Mouse (Mus musculus) myocyte (in vitro differentiated cells): ENCODE results near the gene Sphk2. TPM values are rescaled to one million over a fixed set of nuclear protein-coding genes. Genes with fewer than 3 reads are reported as not detected.

Source experiments
- H3K27me3 ChIP-seq: one replicate; pipeline ENCODE4 v1.6.1; 2011; ENCODE audit not compliant: control insufficient read depth, insufficient read depth, insufficient read length
- H3K36me3 ChIP-seq: one replicate; pipeline ENCODE4 v1.6.1; 2011; ENCODE audit not compliant: control insufficient read depth, insufficient read depth
- H3K4me2 ChIP-seq: one replicate; pipeline ENCODE4 v1.6.1; 2011; ENCODE audit warnings: low read depth, control low read depth
- H3K4me3 ChIP-seq: one replicate; pipeline ENCODE4 v1.5.1; 2011; ENCODE audit warnings: mild to moderate bottlenecking, control low read depth, moderate library complexity
- H3K79me2 ChIP-seq: one replicate; pipeline ENCODE4 v1.6.1; 2011; ENCODE audit not compliant: control insufficient read depth, insufficient read depth
- H3ac ChIP-seq: one replicate; pipeline ENCODE4 v1.6.1; 2011; ENCODE audit not compliant: control insufficient read depth, insufficient read length
- CEBPB ChIP-seq: IDR thresholded peaks from 2 replicates; pipeline ENCODE4 v1.6.1; 2011; ENCODE audit warnings: mild to moderate bottlenecking, moderate library complexity; ENCODE audit not compliant: poor library complexity, insufficient read depth, severe bottlenecking
- E2F4 ChIP-seq: IDR thresholded peaks from one replicate; pipeline ENCODE4 v1.6.1; 2011; ENCODE audit warnings: mild to moderate bottlenecking, control low read depth, moderate library complexity; ENCODE audit not compliant: insufficient read depth
- MAX ChIP-seq: IDR thresholded peaks from one replicate; pipeline ENCODE4 v1.6.1; 2011; ENCODE audit warnings: low read depth, mild to moderate bottlenecking, control low read depth
- MYOD1 ChIP-seq, 3 experiments: IDR thresholded peaks; one replicate each; pipeline ENCODE4 v1.6.1; 2011; ENCODE audit warnings: control low read depth in 2 of 3, low read depth in 2 of 3, mild to moderate bottlenecking in 2 of 3, moderate library complexity in 1 of 3; ENCODE audit not compliant: insufficient read length in 2 of 3, control insufficient read depth in 1 of 3
- MYOG ChIP-seq, 3 experiments: IDR thresholded peaks; one replicate each; pipeline ENCODE4 v1.6.1; 2011; ENCODE audit warnings: control low read depth in 2 of 3, low read depth in 2 of 3, mild to moderate bottlenecking in 2 of 3; ENCODE audit not compliant: insufficient read length in 2 of 3, control insufficient read depth in 1 of 3, insufficient read depth in 1 of 3
- POLR2A ChIP-seq: IDR thresholded peaks from one replicate; pipeline ENCODE4 v1.6.1; 2011; ENCODE audit warnings: low read depth, mild to moderate bottlenecking, control low read depth, moderate library complexity; ENCODE audit not compliant: insufficient read length
- POLR2AphosphoS2 ChIP-seq: IDR thresholded peaks from one replicate; pipeline ENCODE4 v1.6.1; 2011; ENCODE audit warnings: low read depth, control low read depth; ENCODE audit not compliant: insufficient read length
- REST ChIP-seq: IDR thresholded peaks from one replicate; pipeline ENCODE4 v1.6.1; 2011; ENCODE audit warnings: mild to moderate bottlenecking, control low read depth, moderate library complexity; ENCODE audit not compliant: insufficient read depth, insufficient read length
- SRF ChIP-seq: IDR thresholded peaks from one replicate; pipeline ENCODE4 v1.6.1; 2011; ENCODE audit warnings: low read depth; ENCODE audit not compliant: control insufficient read depth, insufficient read length
- TCF12 ChIP-seq: IDR thresholded peaks from one replicate; pipeline ENCODE4 v1.6.1; 2011; ENCODE audit warnings: mild to moderate bottlenecking, control low read depth; ENCODE audit not compliant: poor library complexity, insufficient read depth, severe bottlenecking
- TCF3 ChIP-seq: IDR thresholded peaks from one replicate; pipeline ENCODE4 v1.6.1; 2011; ENCODE audit warnings: low read depth, control low read depth; ENCODE audit not compliant: insufficient read length
- USF1 ChIP-seq: IDR thresholded peaks from one replicate; pipeline ENCODE4 v1.6.1; 2011; ENCODE audit warnings: low read depth, mild to moderate bottlenecking, control low read depth, moderate library complexity
- polyA plus RNA-seq: library from polyadenylated mRNA; unstranded; fragments of >200 nt; fragmentation: generic; extraction: Trizol; gene quantifications from one replicate; pipeline ENCODE4 v1.2.1, GENCODE M21; 2012; ENCODE audit warnings: missing spikeins

The Sphk2 gene
- polyA plus RNA-seq, 1 experiment, result 22.8 TPM

DNA sequence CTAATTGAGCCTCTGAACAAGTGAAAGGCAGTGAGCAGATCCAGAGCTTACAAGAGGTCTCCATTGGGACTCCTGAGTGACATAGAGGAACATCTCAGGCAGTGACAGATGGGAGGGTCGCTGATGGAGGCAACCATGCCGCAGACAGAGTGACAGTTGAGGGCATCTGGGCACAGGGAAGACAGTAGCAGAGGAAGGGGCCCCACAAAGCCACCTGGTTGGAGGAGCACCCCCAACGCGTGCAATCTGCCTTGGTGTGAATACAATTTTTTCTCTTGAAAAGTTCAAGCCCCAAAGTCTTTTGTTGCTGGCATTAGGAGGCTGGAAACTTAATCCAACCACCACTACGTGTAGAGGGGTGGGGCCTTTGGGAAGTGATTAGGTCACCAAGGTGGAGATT lies 42.3 kb upstream of the Sphk2 start:
- H3ac ChIP-seq, result no peak overlapping the region
- no peaks in the 10 kb centered on the region for H3K79me2 ChIP-seq
- no peaks in the 10 kb centered on the region for H3K36me3 ChIP-seq
- TF ChIP-seq POLR2AphosphoS2 (no peak), TCF3 (no peak), TCF12 (no peak), MAX (no peak), CEBPB (no peak), POLR2A (no peak), REST (no peak), E2F4 (no peak), SRF (no peak), MYOG (IDR thresholded peaks at IDR 0.05; ENCODE audit: control insufficient read depth in 1 of 3, insufficient read depth in 1 of 3, insufficient read length in 2 of 3, low read depth in 2 of 3) (no peak), USF1 (no peak), MYOD1 (IDR thresholded peaks at IDR 0.05; ENCODE audit: control insufficient read depth in 1 of 3, insufficient read length in 2 of 3, low read depth in 2 of 3) (no peak)
- peaks cover 26% of the 10 kb centered on the region for H3K27me3 ChIP-seq
- no peak overlapping the region for H3K4me3 ChIP-seq
- no peak overlapping the region for H3K4me2 ChIP-seq

DNA sequence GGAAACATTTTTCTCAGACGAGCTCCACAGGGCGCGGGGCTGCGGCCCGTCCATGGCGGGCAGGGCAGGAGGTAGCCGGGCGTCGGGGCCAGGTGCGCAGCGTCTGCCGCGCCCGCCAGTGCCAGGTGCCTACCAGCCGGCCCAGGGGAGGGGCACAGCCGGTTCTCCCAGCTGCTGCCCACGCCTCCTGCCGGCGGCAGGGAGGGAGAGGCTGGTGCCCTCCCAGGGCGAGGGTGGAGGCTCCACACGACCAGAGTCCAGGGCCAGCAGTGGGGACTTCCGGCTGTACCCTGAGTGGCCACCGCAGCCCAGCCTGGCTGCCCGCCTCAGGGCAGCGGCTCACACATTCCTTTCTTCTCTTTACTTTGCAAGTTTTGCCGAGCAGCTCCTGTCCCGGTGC lies 41.6 kb upstream of the Sphk2 start:
- Histone ChIP-seq H3K79me2 (no peaks in the 10 kb centered on the region), H3ac (no peak overlapping the region), H3K4me3 (no peak overlapping the region), H3K27me3 (peaks cover 26% of the 10 kb centered on the region), H3K36me3 (no peaks in the 10 kb centered on the region), H3K4me2 (peak overlapping the region; percentile 21)
- TF ChIP-seq MYOG (IDR thresholded peaks at IDR 0.05; ENCODE audit: control insufficient read depth in 1 of 3, insufficient read depth in 1 of 3, insufficient read length in 2 of 3, low read depth in 2 of 3) (peak in 2 of 3 experiments; percentile 89 to 95), TCF3 (peak; percentile 54), MYOD1 (IDR thresholded peaks at IDR 0.05; ENCODE audit: control insufficient read depth in 1 of 3, insufficient read length in 2 of 3, low read depth in 2 of 3) (peak in 2 of 3 experiments; percentile 61 to 91), CEBPB (no peak)

DNA sequence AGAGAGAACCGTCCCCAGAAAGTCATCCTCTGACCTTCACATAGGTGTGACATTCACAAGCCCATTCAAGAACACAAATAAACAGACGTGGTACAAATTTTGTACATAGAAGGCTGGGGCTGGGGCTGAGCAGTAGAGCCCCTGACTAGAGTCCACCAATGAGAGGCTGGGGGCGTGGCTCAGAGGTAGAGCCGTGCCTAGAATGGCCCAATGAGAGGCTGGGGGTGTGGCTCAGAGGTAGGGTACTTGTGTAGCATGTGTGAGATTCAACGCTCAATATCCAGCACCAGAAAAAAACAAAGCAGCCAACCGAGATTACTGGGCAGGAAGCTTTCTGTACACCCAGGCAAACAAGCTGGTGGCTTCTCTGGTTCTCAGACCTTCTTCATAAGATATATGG lies 37.9 kb upstream of the Sphk2 start:
- TF ChIP-seq TCF12 (no peak), TCF3 (no peak), MAX (no peak), E2F4 (no peak), SRF (no peak), POLR2AphosphoS2 (no peak)
- Histone ChIP-seq H3K4me3 (no peak overlapping the region), H3ac (no peak overlapping the region), H3K79me2 (no peaks in the 10 kb centered on the region), H3K4me2 (no peak overlapping the region), H3K27me3 (peaks cover 26% of the 10 kb centered on the region), H3K36me3 (no peaks in the 10 kb centered on the region)

DNA sequence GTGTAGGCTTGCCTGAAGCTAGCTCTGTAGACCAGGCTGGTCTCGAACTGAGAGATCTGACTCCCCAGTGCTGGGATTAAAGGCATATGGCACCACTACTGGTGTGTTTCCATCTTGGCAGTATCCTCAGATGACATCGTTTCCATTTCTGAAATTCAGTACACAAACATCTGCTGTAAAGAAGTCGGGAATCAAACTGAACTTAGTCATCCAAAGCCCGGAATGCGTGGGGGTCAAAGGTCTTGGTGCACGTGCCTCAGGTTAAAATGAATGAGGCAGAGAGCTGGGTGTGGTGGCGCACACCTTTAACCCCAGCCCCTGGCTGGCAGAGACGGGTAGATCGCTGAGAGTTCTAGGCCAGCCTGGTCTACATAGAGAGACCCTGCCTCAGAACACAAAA lies 32.4 kb upstream of the Sphk2 start:
- H3K36me3 ChIP-seq, result no peaks in the 10 kb centered on the region
- H3K4me3 ChIP-seq, result no peak overlapping the region
- TF ChIP-seq MAX (no peak), TCF3 (no peak), CEBPB (no peak), SRF (no peak), MYOG (IDR thresholded peaks at IDR 0.05; ENCODE audit: control insufficient read depth in 1 of 3, insufficient read depth in 1 of 3, insufficient read length in 2 of 3, low read depth in 2 of 3) (no peak), POLR2A (no peak), E2F4 (no peak), MYOD1 (IDR thresholded peaks at IDR 0.05; ENCODE audit: control insufficient read depth in 1 of 3, insufficient read length in 2 of 3, low read depth in 2 of 3) (no peak), TCF12 (no peak), USF1 (no peak), REST (no peak), POLR2AphosphoS2 (no peak)
- no peak overlapping the region for H3ac ChIP-seq
- no peaks in the 10 kb centered on the region for H3K79me2 ChIP-seq
- no peaks in the 10 kb centered on the region for H3K27me3 ChIP-seq
- no peak overlapping the region for H3K4me2 ChIP-seq

DNA sequence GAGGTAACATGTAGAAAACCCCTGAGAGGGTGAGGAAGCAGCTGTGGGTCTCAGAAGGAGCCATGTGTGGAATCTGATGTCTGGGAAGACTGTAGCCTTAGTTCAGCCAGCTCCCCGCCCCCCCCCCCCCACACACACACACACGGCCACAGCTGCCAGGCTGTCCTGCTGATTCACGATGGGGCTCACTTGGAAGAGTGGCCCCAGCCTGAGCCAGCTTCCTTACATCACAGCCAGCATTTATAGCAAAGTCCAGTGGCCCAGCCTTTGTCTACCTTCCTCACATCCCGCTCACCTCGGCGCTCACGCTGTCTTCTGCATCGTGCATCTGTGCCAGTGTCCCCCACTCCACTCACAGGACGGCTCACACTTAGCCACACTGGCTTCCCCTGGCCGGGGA lies 31.6 kb upstream of the Sphk2 start:
- Histone ChIP-seq H3K79me2 (no peaks in the 10 kb centered on the region), H3ac (no peak overlapping the region), H3K4me2 (no peak overlapping the region), H3K27me3 (no peaks in the 10 kb centered on the region), H3K36me3 (no peaks in the 10 kb centered on the region), H3K4me3 (no peak overlapping the region)
- TF ChIP-seq TCF12 (no peak), SRF (no peak), MYOG (IDR thresholded peaks at IDR 0.05; ENCODE audit: control insufficient read depth in 1 of 3, insufficient read depth in 1 of 3, insufficient read length in 2 of 3, low read depth in 2 of 3) (peak in 1 of 3 experiments; percentile 47), CEBPB (no peak), REST (no peak), TCF3 (no peak), USF1 (no peak), MYOD1 (IDR thresholded peaks at IDR 0.05; ENCODE audit: control insufficient read depth in 1 of 3, insufficient read length in 2 of 3, low read depth in 2 of 3) (peak in 1 of 3 experiments; percentile 21), POLR2A (no peak), E2F4 (no peak)
